Mouse (Mus musculus) hematopoietic multipotent progenitor cell, adult 10-12 weeks (in vitro differentiated cells): Measurements from ENCODE around the gene Asb18. TPM values are rescaled to one million over a fixed set of nuclear protein-coding genes. Genes with fewer than 3 reads are reported as not detected.

Experiments used
- polyA plus RNA-seq: library from polyadenylated mRNA; stranded (reverse); fragments of >175 nt; gene quantifications from 2 replicates; pipeline ENCODE4 v1.2.3, GENCODE M21; 2012; ENCODE audit warnings: low replicate concordance

Gene Asb18
- polyA plus RNA-seq = not detected in 2 replicates

DNA sequence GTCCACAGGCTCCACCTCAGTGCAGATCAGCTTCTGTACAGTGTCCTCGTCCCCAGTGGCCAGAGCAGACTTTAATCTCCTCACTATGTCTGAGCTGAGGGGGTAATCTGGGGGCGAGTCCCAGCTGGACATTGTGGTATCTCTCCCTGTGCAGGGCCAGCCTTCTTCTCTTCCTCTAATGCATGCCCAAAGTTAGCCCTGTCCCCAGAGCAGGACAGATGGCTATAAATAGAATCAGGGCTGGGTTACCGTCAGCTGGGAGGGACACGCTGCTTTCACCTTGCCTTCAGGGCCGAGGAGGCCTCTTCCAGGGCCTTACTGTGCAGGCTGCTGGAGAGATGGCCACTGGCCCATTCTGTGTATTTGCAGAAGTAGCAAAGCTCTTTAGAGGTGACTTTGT is at the start of gene Asb18:
Gene Asb18, minus strand, starts transcription at position 221 of the 400 bp plus-strand sequence.

DNA sequence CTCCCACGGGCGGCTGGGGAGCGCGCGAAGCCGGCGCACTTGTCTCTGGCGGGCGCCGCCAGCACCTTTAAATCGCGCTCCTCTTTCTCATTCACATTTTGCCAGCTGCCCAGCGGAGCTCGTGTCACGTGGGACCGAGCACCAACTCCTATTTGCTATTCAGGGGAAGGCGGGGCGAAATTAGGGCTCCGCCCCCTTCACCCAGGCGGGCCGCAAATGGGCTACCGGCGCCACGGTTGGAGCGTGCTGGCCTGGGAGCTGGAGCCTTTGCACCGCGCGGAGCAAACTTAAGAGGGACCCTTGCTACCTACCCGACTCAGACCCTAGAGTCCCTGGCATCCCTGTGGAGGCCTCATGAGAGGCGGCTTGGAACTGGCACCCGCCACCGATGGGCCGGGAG is 83.3 kb downstream of the Asb18 start, which contains the start of gene Gbx2:
Gene Gbx2, minus strand, starts transcription at position 60 of the 400 bp plus-strand sequence.

Other genes with a start within 250 kb of the Asb18 start
- 0.07 TPM in 2 replicates for gene Gbx2, start 83.5 kb downstream of the Asb18 start, polyA plus RNA-seq
- gene Iqca, start 138.7 kb upstream of the Asb18 start, polyA plus RNA-seq = not detected in 2 replicates
- 0.74 and 1.4 TPM in 2 replicates for gene Ackr3, start 189.3 kb upstream of the Asb18 start, polyA plus RNA-seq